Mouse (Mus musculus): ENCODE data around the gene Gpr1.

DNA sequence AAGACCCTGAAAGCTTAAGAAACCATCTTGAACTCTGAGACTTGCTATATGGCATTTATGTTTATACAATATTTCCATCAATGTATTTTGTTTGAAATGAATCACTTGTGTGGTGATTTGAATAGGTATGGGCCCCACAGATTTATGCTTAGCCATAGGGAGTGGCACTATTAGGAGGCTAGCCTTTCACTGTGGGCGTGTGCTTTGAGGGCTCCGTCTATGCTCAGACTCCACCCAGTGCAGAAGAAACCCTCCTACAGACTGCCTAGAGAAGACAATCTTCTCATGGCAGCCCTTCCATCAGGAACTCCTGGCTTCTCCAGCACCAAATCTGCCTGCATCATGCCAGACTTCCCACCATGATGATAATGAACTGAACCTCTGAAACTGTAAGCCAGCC is 45.7 kb downstream of the Gpr1 start:
- TF ChIP-seq CTCF (IDR thresholded peaks at IDR 0.05; ENCODE audit: low read depth, low read length): no peak
- TF ChIP-seq GATA1 (IDR thresholded peaks at IDR 0.05; ENCODE audit: borderline replicate concordance, low read length): no peak
- TF ChIP-seq TAL1 (conservative IDR thresholded peaks at IDR 0.05; ENCODE audit: low read depth, low read length): no peak
